Mouse (Mus musculus): ENCODE data around the gene Scn1a. TPM values are rescaled to one million over a fixed set of nuclear protein-coding genes. Genes with fewer than 3 reads are reported as not detected.

Gene Scn1a
- polyA plus RNA-seq (2017; shearing (Covaris generic)) = not detected

GRCm38 (mm10) chr2:66440711-66441110 lies at the start of gene Scn1a:
TSS of gene Scn1a (minus strand) at chr2:66440840.
- no peak for ATAC-seq

- ATAC-seq = no peak
Measured at GRCm38 (mm10) chr2:66478395-66478794, 37.8 kb upstream of the Scn1a start.

GRCm38 (mm10) chr2:66473181-66473822 lies 32.7 kb upstream of the Scn1a start:
- no peak for ATAC-seq

DNA sequence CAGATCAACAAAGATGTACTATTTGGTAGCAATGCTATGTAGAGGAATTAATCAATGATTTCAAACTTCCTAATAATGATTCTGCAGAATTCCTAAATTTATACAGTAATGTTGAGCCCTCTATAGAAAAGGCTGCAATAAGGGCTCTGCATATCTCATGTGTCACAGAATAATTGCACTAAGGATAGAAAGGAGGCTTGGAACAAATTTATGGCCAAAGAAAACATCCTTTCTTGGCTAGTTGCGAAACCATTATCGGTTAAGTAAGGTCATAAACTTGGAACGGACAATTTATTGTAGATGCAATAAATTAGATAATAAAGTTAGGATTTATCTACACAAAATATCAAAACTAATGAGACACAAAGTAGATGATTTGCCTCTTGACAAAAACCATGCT lies 24.8 kb upstream of the Scn1a start:
- ATAC-seq = no peak

- ATAC-seq = no peak
Measured at GRCm38 (mm10) chr2:66464874-66465458, 24.3 kb upstream of the Scn1a start.

DNA sequence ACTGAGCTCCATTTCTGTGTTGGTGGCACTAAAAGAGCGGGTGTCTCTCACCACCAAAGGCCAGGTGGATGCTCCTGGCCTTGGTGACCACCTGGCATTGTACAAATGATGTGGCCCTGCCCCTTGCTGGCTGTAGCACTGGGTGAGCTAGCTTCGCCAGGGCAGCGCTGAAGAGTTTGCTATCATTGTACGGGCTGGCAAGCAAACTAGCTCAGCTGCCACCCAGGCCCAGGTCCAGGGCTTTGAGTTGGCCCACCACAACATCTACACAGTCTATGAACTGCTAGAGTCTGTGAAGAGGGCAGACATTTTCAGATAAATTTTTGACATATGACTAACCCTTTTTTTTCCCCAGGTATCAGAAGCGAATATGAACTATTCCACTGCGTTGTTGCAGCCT lies 23.3 kb upstream of the Scn1a start:
- no peak for ATAC-seq

DNA sequence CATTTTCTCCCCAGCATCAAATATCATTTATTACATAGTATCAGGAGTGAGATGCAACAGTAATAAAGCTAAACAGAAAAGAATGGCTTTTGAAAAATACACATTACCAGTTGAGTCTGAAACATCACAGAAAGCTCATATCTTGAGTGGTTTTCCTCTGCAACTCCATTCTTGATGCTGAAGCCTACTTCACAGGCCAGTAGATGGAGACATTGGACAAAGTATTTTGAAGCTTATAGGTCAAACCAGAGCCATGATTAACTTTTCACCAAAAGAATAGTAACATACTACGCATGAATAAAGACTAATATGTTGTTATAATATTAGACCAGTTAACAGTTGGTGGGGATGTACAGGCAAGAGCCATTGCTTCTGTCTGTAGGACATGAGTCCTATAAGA lies 21.8 kb upstream of the Scn1a start:
- ATAC-seq = no peak

GRCm38 (mm10) chr2:66439764-66440471 lies 722 bp downstream of the Scn1a start:
- no peak for ATAC-seq

- ATAC-seq = no peak
Measured at GRCm38 (mm10) chr2:66436286-66436685, 4.4 kb downstream of the Scn1a start.

GRCm38 (mm10) chr2:66409740-66410290 lies 30.8 kb downstream of the Scn1a start:
- ATAC-seq = peak; percentile 59

GRCm38 (mm10) chr2:66408899-66409739 lies 31.5 kb downstream of the Scn1a start:
- no peak for ATAC-seq

- no peak for ATAC-seq
Measured at GRCm38 (mm10) chr2:66408456-66408855, 32.2 kb downstream of the Scn1a start.

DNA sequence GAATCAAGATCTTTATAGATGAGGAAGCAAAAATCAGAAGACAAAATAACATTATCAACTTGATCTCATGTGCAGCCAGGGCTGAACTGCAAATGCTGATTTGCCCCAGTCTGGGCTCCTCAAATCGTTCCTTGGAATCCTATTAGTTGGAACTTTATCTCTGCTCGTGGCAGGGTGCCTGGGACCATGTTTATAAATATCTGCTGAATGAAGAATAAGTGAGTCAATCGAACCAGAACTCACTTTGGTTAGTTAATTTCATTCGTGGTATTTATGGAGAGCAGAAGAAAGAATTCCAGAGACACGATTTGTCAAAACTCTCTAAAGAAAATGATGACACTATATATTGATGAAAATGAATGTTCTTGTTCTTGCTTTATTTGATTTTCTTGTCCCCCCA lies 48.1 kb downstream of the Scn1a start:
- no peak for ATAC-seq

GRCm38 (mm10) chr2:66367957-66368356 lies 72.7 kb downstream of the Scn1a start:
- no peak for ATAC-seq

GRCm38 (mm10) chr2:66350590-66350989 lies 90.0 kb downstream of the Scn1a start:
- no peak for ATAC-seq

DNA sequence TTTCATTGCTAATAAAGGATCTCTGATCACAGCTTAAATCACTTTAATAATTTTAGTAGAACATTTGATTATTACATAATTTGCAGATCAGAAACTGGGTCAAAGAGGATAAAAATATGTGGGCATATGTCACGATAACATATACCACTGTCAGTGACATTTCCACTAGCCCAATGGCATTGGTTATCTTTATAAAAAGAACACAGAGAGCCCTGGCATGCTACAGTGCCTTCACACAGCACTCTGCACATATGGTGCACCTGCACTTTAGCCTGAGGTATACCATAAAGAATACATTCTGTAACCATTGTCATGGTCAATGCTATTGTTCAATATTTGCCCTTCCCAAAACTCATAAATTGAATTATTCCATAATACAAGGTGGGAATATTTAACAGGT lies 94.0 kb downstream of the Scn1a start:
- no peak for ATAC-seq

DNA sequence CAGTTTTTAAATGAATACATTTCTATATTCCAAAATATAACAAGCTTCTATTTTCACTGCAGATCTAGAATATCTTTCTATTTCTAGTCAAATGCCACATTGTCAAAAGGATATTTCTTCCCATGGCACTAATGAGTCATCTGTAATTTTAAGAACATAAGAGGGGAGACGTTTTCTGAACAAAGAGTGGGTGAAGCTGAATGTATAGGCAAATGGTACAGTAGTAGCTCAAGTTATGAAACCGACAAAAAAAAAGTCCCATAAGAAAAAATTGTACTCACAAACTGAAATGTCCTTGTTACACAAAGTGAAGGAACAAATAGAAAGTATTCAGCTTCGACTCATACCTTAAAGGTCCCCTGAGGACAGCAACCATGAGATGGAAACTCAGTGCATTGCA lies 94.5 kb downstream of the Scn1a start:
- ATAC-seq = no peak

DNA sequence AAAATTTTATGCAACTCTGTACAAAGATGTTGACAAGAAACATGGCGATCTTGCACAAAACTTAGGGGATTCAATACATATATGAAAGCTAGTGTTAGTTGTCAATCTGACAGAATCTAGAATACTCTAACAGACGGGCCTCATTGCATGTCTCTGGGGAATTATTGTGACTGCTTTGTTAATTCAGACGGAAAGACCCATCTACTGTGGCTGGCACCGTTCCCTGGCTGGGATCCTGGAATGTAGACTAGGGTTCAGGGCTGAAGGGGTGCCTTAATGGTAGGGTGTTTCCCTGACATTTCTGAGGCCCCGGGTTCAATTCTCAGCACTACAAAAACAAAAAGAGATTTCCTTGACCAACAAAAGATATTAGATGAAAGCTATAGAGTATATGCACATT lies 103.2 kb downstream of the Scn1a start:
- no peak for ATAC-seq

DNA sequence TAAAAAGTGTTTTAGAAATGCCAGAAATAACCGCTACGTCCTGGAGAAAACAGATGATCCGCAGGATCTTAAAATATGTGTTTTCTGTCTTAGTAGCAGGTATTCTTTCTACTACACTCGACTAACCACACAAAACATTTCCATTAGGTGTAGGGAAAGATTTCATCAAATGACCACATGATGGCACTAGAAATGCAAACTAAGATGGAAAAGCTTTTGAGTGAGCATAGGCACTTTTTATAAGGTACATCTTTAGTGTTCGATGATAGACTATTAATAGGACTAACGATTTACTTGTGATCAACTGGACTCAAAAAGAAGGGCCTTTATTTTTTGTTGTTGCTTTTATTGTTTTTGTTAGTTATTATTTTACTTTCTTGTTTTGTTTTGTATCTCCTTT lies 104.2 kb downstream of the Scn1a start:
- ATAC-seq = no peak

DNA sequence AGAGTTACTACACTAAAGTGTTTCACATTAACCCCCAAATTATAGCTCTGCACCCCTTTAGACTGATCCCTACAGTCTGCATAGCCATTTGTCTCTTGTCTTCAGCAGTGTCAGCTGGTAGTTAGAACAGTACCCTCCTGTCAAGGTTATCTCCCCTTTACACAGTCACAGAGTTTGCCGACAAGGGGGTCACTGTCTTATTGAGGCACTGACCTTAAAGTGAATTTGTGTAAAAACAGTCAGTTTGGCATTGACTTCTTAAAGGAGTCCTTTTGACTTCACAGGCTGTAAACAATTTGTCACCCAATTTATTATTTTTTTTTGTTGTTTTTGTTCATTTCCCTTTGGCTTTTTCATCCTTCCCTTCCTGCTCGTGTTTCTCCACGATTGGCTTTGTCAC lies 168.1 kb downstream of the Scn1a start:
- no peak for ATAC-seq

DNA sequence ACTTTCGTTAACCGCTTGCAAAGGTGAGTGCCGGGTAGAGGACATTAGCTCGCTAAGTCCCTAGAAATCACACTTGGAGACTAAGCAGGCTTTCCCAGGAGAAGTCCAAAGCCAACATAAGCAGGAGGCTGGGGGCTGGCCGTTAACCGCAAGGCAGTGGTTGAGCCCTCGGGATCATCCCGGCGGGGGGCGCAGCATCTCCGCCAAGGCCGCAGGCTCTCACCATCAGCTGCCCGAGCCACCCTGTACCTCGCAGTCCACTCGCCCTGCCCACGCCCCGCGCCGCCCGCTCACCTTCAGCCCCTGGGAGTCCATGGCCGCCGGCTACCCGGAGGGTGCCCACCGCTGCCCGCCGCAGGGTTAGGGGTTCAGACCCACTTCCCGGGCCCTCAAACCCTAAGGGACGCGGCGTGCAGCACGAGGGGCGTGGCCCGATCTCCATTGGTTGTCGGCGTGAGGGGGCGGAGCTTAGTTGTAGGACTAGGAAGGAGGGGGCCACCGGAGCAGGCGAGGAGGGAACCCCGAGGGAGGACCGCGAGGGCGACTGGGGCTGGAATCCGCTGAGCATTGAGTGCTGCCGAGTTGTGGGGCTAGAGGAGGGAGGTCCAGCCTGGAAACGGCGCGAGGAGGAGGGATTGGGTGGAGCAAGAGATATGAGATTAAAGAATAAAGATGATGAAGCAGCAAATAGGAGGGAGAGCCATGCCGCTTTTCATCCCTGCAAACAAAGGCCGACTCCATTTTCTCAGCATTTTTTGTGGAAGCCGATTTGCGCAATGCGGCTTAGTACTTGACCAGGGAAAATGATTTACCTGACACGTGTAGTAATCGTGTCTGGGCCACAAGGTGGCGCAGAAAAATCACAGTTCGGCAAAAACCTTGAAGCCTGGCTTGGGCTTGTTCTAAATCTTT lies 184.2 kb downstream of the Scn1a start, which contains the start of gene Ttc21b:
Ttc21b (minus strand) TSS at position 398 of the 912 bp plus-strand sequence.
- ATAC-seq = peak; percentile 97

DNA sequence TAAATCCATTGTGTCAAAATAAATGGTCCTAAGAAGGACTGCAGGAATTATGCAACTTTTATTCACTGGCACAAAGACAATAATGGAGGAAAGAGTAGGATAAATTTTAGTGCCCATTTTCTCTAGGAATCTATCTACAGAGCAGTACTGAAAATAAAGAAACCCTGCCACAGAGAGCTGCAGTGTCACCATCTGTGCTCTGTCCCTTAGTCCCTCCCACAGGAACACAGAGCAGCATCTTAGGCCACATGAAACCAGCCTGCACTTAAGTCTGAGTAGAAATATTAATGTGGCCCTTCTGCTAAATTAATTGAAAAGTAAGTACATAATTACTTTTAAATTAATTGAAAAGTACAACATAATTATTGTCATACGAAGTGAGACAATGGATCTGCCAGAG lies 196.6 kb downstream of the Scn1a start:
- ATAC-seq = no peak
